Mouse (Mus musculus) forebrain, embryonic 16.5 days (tissue): ENCODE measurements around the gene Dlgap1. TPM values are rescaled to one million over a fixed set of nuclear protein-coding genes. Genes with fewer than 3 reads are reported as not detected.
"Not testable (repeated sequence)": the region's sequence is repeated elsewhere in the genome, so short reads cannot be mapped to it uniquely, and the experiment has no call there.

Experiments
- ATAC-seq: fragments of 200-750 bp; cut with Nextera tagmentation; 2 replicates; pipeline ENCODE4 v1.8.0; 2017; ENCODE audit warnings: mild to moderate bottlenecking, moderate library complexity
- H3K27ac ChIP-seq: fragments of 300-500 bp; sonication (generic); 2 replicates; pipeline ENCODE4 v1.5.1; 2014; ENCODE audit warnings: low read length, control low read depth
- H3K27me3 ChIP-seq: fragments of 300-500 bp; sonication (generic); replicated peaks from 2 replicates; pipeline ENCODE4 v1.6.1; 2014; ENCODE audit warnings: low read length; ENCODE audit not compliant: control insufficient read depth, insufficient read depth
- H3K36me3 ChIP-seq: fragments of 300-500 bp; sonication (generic); 2 replicates; pipeline ENCODE4 v1.6.1; 2014; ENCODE audit not compliant: control insufficient read depth, insufficient read depth
- H3K4me1 ChIP-seq: fragments of 300-500 bp; sonication (generic); replicated peaks from 2 replicates; pipeline ENCODE4 v1.6.1; 2014; ENCODE audit warnings: low read length; ENCODE audit not compliant: control insufficient read depth, insufficient read depth
- H3K4me2 ChIP-seq: fragments of 300-500 bp; sonication (generic); 2 replicates; pipeline ENCODE4 v1.6.1; 2014; ENCODE audit warnings: mild to moderate bottlenecking, low read length, control low read depth
- H3K4me3 ChIP-seq: fragments of 300-500 bp; sonication (generic); replicated peaks from 2 replicates; pipeline ENCODE4 v1.5.1; 2014; ENCODE audit warnings: mild to moderate bottlenecking, low read length, control low read depth
- H3K9ac ChIP-seq: fragments of 300-500 bp; sonication (generic); replicated peaks from 2 replicates; pipeline ENCODE4 v1.6.1; 2014; ENCODE audit warnings: low read depth, low read length, control low read depth
- H3K9me3 ChIP-seq: fragments of 300-500 bp; sonication (generic); 2 replicates; pipeline ENCODE4 v1.6.1; 2016; ENCODE audit warnings: low read length; ENCODE audit not compliant: control insufficient read depth
- WGBS: fragments of 180-500 bp; shearing (Covaris S2); extraction: QIAGEN DNeasy Blood & Tissue Kit; methylation state at CpG from one replicate; pipeline ENCODE4 v1.1.7; 2014; 5-methylcytosine and 5-hydroxymethylcytosine counted together
- polyA plus RNA-seq: library from polyadenylated mRNA; unstranded; fragments of >200 nt; fragmentation: Nextera tagmentation; extraction: Ambion mirVana; gene quantifications from 2 replicates; pipeline ENCODE4 v1.2.1, GENCODE M21; 2015

Gene Dlgap1
- polyA plus RNA-seq, 1 experiment from 2014 or later, result 47.2 TPM

DNA sequence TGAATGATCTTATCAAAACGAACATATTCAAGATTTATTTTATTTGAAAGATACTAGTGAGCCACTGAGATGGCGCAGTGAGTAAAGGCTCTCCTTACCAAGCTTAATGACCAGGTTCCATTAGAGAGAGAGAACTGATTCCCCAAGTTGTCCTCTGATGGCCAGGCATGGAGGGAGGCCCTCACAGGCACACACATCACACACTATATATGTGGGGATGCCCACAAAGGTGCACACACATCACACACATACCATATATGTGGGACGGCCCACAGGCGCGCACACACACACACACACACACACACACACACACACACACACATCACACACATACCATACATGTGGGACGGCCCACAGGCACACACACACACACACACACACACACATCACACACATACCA is 868.6 kb downstream of the Dlgap1 start:
- not testable (repeated sequence) for H3K4me2 ChIP-seq, ATAC-seq, H3K4me1 ChIP-seq, H3K36me3 ChIP-seq, H3K4me3 ChIP-seq, H3K9me3 ChIP-seq, H3K27me3 ChIP-seq, H3K9ac ChIP-seq, H3K27ac ChIP-seq
- 95% methylated on average over 5 of the region's 6 CpGs for WGBS

DNA sequence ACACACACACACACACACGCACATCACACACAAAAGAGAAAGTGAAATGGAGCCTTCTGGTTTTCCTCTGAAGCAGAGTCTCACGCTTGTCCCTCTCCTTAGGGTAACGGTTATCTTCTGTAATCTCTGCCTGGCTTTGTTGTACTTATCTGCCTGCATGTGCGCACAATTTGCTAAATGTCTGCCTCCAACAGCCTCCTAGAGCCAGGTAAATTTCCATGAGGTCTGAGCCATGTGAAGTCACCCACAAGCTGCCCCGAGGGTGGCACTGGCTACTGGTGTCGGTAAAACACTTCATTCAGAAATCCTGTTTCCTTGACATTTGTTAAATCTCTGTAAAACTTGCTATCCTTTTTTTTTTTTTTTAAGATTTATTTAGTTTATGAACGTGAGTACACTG is 869.2 kb downstream of the Dlgap1 start:
- H3K36me3 ChIP-seq, result no peaks in the 10 kb centered on the region
- peaks cover 10% of the 10 kb centered on the region for H3K4me1 ChIP-seq
- 89% methylated on average over 7 of the region's 7 CpGs for WGBS
- no peak overlapping the region for H3K4me3 ChIP-seq
- no peak overlapping the region for H3K27ac ChIP-seq
- no peaks in the 10 kb centered on the region for H3K27me3 ChIP-seq
- no peak for ATAC-seq
- no peak overlapping the region for H3K4me2 ChIP-seq
- no peaks in the 10 kb centered on the region for H3K9me3 ChIP-seq
- H3K9ac ChIP-seq, result no peak overlapping the region

DNA sequence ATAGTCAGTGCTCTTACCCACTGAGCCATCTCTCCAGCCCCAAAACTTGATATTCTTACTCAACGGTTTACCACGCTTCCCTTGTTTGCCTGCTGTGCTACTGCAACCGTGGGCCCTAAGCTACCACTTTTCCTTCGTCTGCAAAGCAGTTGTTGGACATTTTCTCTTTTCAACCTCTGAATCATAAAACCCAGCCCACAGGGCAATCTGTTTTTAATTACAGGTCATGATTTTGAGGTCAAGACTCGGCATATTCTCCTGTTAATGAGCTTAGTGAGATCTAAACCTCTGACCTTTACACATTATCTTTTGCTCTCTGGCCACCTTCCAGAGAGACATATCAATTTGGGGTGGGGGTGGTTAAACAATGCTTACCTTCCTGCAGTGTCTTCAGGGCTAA is 869.7 kb downstream of the Dlgap1 start:
- H3K36me3 ChIP-seq, result no peaks in the 10 kb centered on the region
- 74% methylated on average over 5 of the region's 5 CpGs for WGBS
- no peak overlapping the region for H3K4me3 ChIP-seq
- no peaks in the 10 kb centered on the region for H3K27me3 ChIP-seq
- peaks cover 10% of the 10 kb centered on the region for H3K4me1 ChIP-seq
- no peak overlapping the region for H3K27ac ChIP-seq
- H3K9me3 ChIP-seq, result no peaks in the 10 kb centered on the region
- H3K9ac ChIP-seq, result no peak overlapping the region
- H3K4me2 ChIP-seq, result no peak overlapping the region
- no peak for ATAC-seq

DNA sequence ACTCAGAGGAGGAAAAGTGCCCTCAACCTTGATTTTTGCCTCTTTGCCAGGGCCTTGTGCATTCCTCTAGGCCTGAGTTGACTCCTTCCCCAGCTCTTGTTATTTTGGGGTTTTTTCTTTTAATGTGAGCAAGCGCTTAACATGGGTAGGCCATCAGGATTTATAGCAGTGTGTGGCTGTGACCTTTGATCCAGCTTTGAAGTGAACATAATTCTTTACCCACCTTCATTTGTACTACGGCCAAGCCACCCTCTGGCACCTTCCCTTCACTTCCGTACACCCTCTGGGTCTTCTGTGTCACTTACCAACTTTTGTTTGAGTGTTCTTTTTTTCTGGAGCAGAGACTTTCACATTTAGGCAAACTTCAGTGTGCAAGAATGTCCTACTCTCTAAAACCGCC is 874.4 kb downstream of the Dlgap1 start:
- Histone ChIP-seq H3K27me3 (peaks cover 4% of the 10 kb centered on the region; the same call in 1 of the 2 replicates), H3K4me1 (peaks cover 12% of the 10 kb centered on the region), H3K36me3 (no peaks in the 10 kb centered on the region), H3K9ac (no peak overlapping the region), H3K9me3 (no peaks in the 10 kb centered on the region), H3K4me3 (no peak overlapping the region), H3K27ac (no peak overlapping the region), H3K4me2 (no peak overlapping the region)
- no peak for ATAC-seq
- 82% methylated on average over 4 of the region's 4 CpGs for whole genome bisulfite sequencing

DNA sequence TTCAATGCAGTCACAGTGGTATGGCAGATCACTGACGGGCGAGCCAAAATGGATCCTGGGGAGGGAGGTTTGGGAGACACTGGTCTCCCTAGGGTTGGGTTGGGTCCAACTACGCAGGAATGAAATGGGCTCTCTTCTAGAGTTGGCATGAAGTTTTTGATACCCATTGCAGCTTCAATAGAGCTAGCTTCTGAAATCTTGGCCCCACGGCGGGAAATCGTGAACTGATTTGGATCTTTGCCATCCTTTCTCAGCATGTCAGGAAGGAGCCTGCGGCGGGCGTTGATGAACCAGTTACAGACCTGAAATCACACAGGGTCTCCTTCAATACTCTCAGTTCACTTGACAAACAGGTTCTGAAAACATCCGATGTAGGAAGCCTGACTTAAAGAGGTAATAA is 876.1 kb downstream of the Dlgap1 start:
- H3K4me2 ChIP-seq, result no peak overlapping the region
- H3K9ac ChIP-seq, result no peak overlapping the region
- H3K4me3 ChIP-seq, result no peak overlapping the region
- H3K27me3 ChIP-seq, result peaks cover 12% of the 10 kb centered on the region; the same call in 1 of the 2 replicates
- no peaks in the 10 kb centered on the region for H3K36me3 ChIP-seq
- H3K27ac ChIP-seq, result no peak overlapping the region
- no peaks in the 10 kb centered on the region for H3K9me3 ChIP-seq
- peaks cover 28% of the 10 kb centered on the region for H3K4me1 ChIP-seq
- WGBS, result 27% methylated on average over 10 of the region's 10 CpGs
- peak; percentile 49 for ATAC-seq

DNA sequence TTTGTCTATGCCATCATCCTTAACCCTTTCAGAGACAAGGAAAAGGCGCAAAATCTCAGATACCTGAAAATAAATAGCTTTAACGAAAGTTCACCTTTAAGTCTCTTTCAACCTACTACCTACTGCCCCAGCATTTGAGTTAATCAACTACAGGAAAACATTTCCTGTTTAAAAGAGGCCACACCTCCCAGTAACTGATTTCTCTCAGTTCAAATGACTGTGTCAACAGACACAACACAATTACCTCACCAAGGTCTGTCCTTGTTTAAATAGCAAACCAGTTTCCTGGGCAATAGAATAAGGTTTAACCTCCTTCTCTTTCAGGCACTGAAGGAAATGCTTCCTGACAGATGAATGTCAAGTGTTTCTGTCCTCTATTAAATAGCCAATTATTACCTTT is 876.7 kb downstream of the Dlgap1 start:
- H3K9me3 ChIP-seq, result no peaks in the 10 kb centered on the region
- no peak overlapping the region for H3K9ac ChIP-seq
- H3K4me2 ChIP-seq, result no peak overlapping the region
- no peak overlapping the region for H3K4me3 ChIP-seq
- peaks cover 12% of the 10 kb centered on the region; the same call in 1 of the 2 replicates for H3K27me3 ChIP-seq
- peaks cover 34% of the 10 kb centered on the region for H3K4me1 ChIP-seq
- H3K27ac ChIP-seq, result no peak overlapping the region
- no peak for ATAC-seq
- H3K36me3 ChIP-seq, result no peaks in the 10 kb centered on the region
- 89% methylated on average over 2 of the region's 2 CpGs for WGBS

DNA sequence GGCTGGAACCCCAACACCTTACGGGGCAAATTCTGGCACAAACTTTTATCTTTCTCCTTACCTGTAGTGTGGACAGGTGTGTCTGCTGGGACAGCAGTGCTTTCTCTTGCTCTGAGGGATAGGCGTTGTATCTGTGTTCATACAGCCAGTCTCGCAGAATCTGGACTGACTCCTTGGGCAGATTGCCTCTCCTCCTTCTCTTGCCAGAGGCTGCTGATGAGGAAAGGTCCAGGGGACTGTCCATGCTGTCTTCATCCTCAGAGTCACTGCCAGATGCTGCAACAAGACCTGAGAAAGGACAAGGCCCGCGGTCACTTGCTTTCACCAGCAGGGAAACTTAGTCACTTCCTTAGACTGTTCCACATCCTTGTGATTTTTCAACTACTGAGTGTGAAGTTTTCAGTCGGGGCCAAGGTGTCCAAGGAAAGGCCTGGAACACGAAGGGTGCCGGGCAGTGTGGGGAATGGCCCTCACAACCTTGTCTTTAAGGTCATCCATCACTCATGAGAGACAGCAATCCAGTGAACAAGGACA is 877.3 kb downstream of the Dlgap1 start:
- Histone ChIP-seq H3K9me3 (no peaks in the 10 kb centered on the region), H3K27me3 (peaks cover 12% of the 10 kb centered on the region; the same call in 1 of the 2 replicates), H3K4me2 (no peak overlapping the region), H3K27ac (no peak overlapping the region), H3K4me1 (peaks cover 38% of the 10 kb centered on the region), H3K9ac (no peak overlapping the region), H3K4me3 (no peak overlapping the region), H3K36me3 (no peaks in the 10 kb centered on the region)
- 74% methylated on average over 8 of the region's 8 CpGs for WGBS
- no peak for ATAC-seq

DNA sequence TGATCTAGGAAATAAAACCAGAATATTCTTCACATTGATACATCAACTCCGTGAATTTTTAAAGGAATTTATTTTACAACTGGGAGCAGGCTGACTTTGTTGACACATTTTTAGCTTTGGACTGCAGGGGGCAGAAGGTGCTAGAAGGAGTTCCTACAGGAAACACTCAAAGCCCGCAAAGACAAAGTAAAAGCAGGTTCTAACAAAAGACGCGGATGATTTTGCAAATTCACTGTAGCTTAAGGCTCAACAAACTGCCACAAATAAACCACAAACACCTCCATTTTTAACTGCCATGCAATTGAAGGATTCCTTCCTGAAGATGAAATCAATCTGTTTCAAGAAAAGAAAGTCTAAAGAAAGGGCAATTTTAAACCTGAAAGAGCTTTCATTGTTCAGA is 878.2 kb downstream of the Dlgap1 start:
- Histone ChIP-seq H3K4me2 (no peak overlapping the region), H3K27me3 (peaks cover 12% of the 10 kb centered on the region; the same call in 1 of the 2 replicates), H3K27ac (no peak overlapping the region), H3K4me3 (no peak overlapping the region), H3K36me3 (no peaks in the 10 kb centered on the region), H3K9me3 (no peaks in the 10 kb centered on the region), H3K4me1 (peaks cover 47% of the 10 kb centered on the region), H3K9ac (no peak overlapping the region)
- no peak for ATAC-seq
- 6% methylated on average over 4 of the region's 4 CpGs for WGBS

DNA sequence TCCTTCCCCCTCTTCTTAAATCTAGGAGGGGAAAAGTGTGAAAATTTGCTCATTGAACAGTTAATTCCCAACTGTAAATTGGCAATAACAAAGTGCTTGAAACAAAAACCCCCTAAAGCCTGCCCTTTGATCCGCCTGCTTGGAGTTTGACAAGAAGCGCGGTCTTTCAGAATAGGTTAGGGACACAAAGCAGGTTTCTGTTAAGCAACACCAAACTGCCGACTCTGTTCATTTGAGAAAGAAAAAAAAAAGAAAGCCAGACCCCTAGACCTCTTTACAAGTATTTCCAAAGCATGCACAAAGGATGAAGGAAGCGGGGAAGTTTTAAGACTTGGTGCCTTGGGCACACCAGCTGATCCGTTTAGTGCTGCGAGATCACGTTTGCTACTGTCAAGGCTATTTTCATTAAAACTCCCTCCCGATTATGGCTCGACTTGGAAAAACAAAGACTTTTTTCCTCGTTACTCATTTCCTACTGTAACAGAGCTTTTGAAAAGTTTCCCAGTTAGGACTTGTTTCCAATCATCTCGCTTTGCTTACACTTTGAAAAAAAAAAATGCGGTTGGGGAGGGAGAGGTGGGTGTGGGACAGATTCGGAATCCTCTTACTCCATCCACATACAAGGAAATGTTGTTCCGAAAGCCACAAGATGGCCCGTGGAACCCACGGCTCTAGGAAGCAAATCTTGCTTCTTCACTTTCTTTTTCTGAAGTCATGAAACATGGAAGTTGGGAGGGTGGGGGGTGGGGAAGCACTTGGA is 879.1 kb downstream of the Dlgap1 start:
- H3K4me3 ChIP-seq, result peak overlapping the region; percentile 56
- H3K27ac ChIP-seq, result 0 out of 2 replicates have a peak overlapping the region, but pooled peaks have one; percentile 8
- WGBS, result under 1% methylated on average over 17 of the region's 17 CpGs
- peak overlapping the region; percentile 87 for H3K4me2 ChIP-seq
- peaks cover 52% of the 10 kb centered on the region for H3K4me1 ChIP-seq
- ATAC-seq, result no peak
- H3K27me3 ChIP-seq, result peaks cover 12% of the 10 kb centered on the region; the same call in 1 of the 2 replicates
- H3K9ac ChIP-seq, result no peak overlapping the region
- H3K36me3 ChIP-seq, result no peaks in the 10 kb centered on the region
- no peaks in the 10 kb centered on the region for H3K9me3 ChIP-seq
